Mouse (Mus musculus) embryonic fibroblast, embryonic 13.5 days (primary cell): ENCODE data around the gene Nrp2. TPM values are rescaled to one million over a fixed set of nuclear protein-coding genes. Genes with fewer than 3 reads are reported as not detected.

Experiments used
- H3K27ac ChIP-seq: 2 replicates; pipeline ENCODE4 v1.5.1; 2012; ENCODE audit warnings: low read length, control low read depth, inconsistent platforms; ENCODE audit not compliant: insufficient read depth
- H3K4me1 ChIP-seq: 2 replicates; pipeline ENCODE4 v1.6.1; 2011; ENCODE audit warnings: low read length; ENCODE audit not compliant: control insufficient read depth, insufficient read depth
- H3K4me3 ChIP-seq: 2 replicates; pipeline ENCODE4 v1.5.1; 2011; ENCODE audit warnings: mild to moderate bottlenecking, control low read depth, low read length; ENCODE audit not compliant: insufficient read depth
- CTCF ChIP-seq: IDR thresholded peaks from 2 replicates; pipeline ENCODE4 v1.5.1; 2011; ENCODE audit warnings: mild to moderate bottlenecking, control low read depth, low read length, moderate library complexity, borderline replicate concordance; ENCODE audit not compliant: insufficient read depth
- POLR2A ChIP-seq: IDR thresholded peaks from 2 replicates; pipeline ENCODE4 v1.6.1; 2011; ENCODE audit warnings: low read depth, mild to moderate bottlenecking, control low read depth, low read length, moderate library complexity
- polyA plus RNA-seq: library from polyadenylated mRNA; stranded (reverse); fragments of >200 nt; gene quantifications from 2 replicates; pipeline ENCODE4 v1.2.4, GENCODE M21; 2011; ENCODE audit warnings: low read depth; ENCODE audit not compliant: missing spikeins, insufficient read length

Gene Nrp2
- 37.2 and 74.9 TPM in 2 replicates for polyA plus RNA-seq

GRCm38 (mm10) chr1:62703158-62704116 is at the start of gene Nrp2:
Gene Nrp2 (plus strand): TSS chr1:62703285.
- Histone ChIP-seq H3K4me3 (peak within 1 kb of the TSS; percentile 61), H3K4me1 (no peaks in the 10 kb centered on the region), H3K27ac (peak within 1 kb of the TSS; percentile 51)
- TF ChIP-seq POLR2A (peak; percentile 70), CTCF (no peak)

DNA sequence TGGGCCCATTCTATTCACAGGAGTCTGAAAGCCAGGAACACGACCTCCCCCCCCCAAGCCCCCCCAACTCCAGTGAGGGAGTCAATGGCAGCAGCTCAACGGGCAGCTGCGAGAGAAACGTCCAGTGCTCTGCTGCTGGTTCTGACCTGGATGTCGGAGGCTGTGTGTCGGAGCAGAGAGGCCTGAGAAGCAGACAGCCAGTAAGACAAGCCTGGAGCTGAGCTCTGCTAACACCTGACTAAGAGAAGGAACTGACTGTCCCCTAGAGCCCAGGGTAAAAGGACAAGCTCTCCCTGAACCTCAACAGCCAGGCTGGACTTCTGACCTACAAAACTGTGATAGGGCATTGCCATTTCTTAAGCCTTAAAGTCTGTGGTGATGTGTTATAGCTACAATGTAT is 48.6 kb upstream of the Nrp2 start:
- TF ChIP-seq CTCF (no peak), POLR2A (no peak)
- no peaks in the 10 kb centered on the region for H3K4me1 ChIP-seq
- H3K4me3 ChIP-seq: no peak overlapping the region
- H3K27ac ChIP-seq: no peak overlapping the region

GRCm38 (mm10) chr1:62664960-62665645 is 38.0 kb upstream of the Nrp2 start:
- TF ChIP-seq POLR2A (no peak), CTCF (no peak)
- no peak overlapping the region for H3K4me3 ChIP-seq
- no peak overlapping the region for H3K27ac ChIP-seq
- H3K4me1 ChIP-seq: no peaks in the 10 kb centered on the region

DNA sequence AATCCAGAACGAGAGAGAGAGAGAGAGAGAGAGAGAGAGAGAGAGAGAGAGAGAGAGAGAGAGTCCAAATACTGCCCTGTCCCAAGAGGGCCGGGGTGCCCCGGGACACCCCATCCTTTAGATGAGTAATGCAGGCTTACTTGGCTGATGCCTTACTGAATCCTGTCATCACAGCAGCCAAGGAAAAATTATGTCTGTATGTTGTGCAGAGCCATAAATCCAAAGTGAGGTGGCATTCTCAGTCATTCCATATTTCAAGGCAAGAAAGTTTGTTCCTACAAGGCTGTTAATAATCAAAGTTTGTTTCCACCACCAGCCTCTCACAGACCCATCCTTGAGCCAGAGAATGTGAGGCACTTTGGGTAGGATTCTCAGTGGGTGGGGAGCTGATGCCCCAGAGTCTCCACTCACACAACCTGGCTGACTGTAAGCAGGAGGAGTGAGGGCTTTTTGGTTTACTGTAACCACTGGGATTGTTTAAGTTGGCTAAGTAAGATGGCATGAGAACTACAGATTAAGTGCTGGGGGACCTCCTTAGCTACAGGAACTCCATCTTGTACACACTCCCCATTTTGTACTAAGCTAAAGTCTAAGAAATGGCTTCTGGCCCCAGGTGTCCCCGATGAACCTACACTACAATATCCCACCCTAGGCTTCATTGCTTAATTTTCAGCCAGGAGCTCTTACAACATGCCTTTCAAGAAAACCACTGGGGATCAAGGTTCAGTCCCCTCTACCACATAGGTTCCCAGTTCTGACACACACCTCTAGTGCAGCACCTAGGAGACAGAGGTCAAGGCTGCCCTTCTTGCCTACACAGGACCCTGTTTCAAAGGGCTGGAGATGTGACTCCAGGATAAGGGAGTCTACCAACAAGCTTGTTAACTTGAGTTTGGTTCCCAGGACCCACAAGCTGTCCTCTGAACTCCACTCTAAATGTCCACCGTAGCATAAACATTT is 37.0 kb upstream of the Nrp2 start:
- no peak overlapping the region for H3K27ac ChIP-seq
- TF ChIP-seq POLR2A (no peak), CTCF (no peak)
- no peak overlapping the region for H3K4me3 ChIP-seq
- no peaks in the 10 kb centered on the region for H3K4me1 ChIP-seq

DNA sequence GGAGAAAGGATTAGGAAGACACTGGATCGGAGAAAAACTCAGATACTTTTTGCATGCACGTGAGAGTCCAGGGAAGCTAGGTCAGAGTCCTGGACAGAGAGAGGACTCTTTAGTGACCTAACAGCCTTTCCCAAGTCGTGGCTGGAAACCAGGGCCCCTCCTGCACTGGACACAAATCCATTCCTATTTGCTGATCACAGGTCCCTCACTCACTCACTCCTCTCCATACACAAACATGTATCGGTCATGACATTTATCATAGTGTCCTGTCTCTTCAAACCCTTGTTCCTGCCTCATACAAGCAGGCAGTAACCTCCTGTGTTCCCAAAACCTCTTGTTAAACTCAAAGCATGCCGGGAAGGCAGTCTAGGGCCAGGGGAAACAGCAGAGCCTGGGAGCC is 36.3 kb upstream of the Nrp2 start:
- no peaks in the 10 kb centered on the region for H3K4me1 ChIP-seq
- TF ChIP-seq CTCF (no peak), POLR2A (no peak)
- H3K4me3 ChIP-seq: no peak overlapping the region
- no peak overlapping the region for H3K27ac ChIP-seq

- H3K4me1 ChIP-seq: no peaks in the 10 kb centered on the region
- H3K27ac ChIP-seq: no peak overlapping the region
- no peak overlapping the region for H3K4me3 ChIP-seq
- no peak for TF ChIP-seq CTCF
- no peak for TF ChIP-seq POLR2A
These were observed 24.3 kb upstream of the Nrp2 start for GRCm38 (mm10) chr1:62678611-62679344.

- no peak overlapping the region for H3K27ac ChIP-seq
- TF ChIP-seq CTCF (no peak), POLR2A (no peak)
- H3K4me3 ChIP-seq: no peak overlapping the region
- no peaks in the 10 kb centered on the region for H3K4me1 ChIP-seq
These were observed 23.6 kb upstream of the Nrp2 start for GRCm38 (mm10) chr1:62679466-62679865.

GRCm38 (mm10) chr1:62682456-62683385 is 20.4 kb upstream of the Nrp2 start:
- Histone ChIP-seq H3K27ac (no peak overlapping the region), H3K4me1 (no peaks in the 10 kb centered on the region), H3K4me3 (no peak overlapping the region)
- TF ChIP-seq POLR2A: no peak
- TF ChIP-seq CTCF: no peak
